ENCODE assay signal across 9 mouse cellular contexts in genomic region chr8:80870535-80871204, GRCm38 (mm10). TPM values are rescaled to one million over a fixed set of nuclear protein-coding genes. Genes with fewer than 3 reads are reported as not detected.
DNase-seq lines count a peak whose midpoint lies in the region; ATAC-seq and TF ChIP-seq lines count a peak whose summit lies in the region.
"Had no signal": no experiment of that assay in that cellular context is flagged by ENCODE, and none has a peak within 500 bp of the region (broad histone marks: within the 10 kb centered on the region; RNA-seq: fewer than 3 reads in every experiment).

No protein-coding gene starts in this region.

- WGBS in kidney, embryonic 14.5 days, result 54% methylated on average over 9 of the region's 9 CpGs
- 72% methylated on average over 9 of the region's 9 CpGs for WGBS in embryonic facial prominence, embryonic 10.5 days
- 75% methylated on average over 9 of the region's 9 CpGs for WGBS in forebrain, postnatal 0 days
- WGBS in liver, embryonic 16.5 days (ENCODE audit: insufficient replicate concordance), result 50% methylated on average over 9 of the region's 9 CpGs

- H3K27ac ChIP-seq in kidney, embryonic 14.5 days (ENCODE audit: low read depth, low read length), result peak overlapping the region; percentile 5
- H3K27ac ChIP-seq in embryonic facial prominence, embryonic 10.5 days (replicated peaks), result peak overlapping the region; percentile 60
- peak overlapping the region; percentile 62 for H3K27ac ChIP-seq in forebrain, postnatal 0 days (ENCODE audit: low read depth, low read length)
- peak overlapping the region; percentile 40 for H3K27ac ChIP-seq in liver, embryonic 16.5 days (ENCODE audit: low read length)

- TF ChIP-seq CTCF in forebrain, postnatal 0 days (IDR thresholded peaks at IDR 0.05; ENCODE audit: low read depth), result no peak

- H3K9me3 ChIP-seq in kidney, embryonic 14.5 days (ENCODE audit: control insufficient read depth, low read length), result no peaks in the 10 kb centered on the region
- no peaks in the 10 kb centered on the region for H3K9me3 ChIP-seq in embryonic facial prominence, embryonic 10.5 days
- no peaks in the 10 kb centered on the region for H3K9me3 ChIP-seq in forebrain, postnatal 0 days (ENCODE audit: low read length)
- no peaks in the 10 kb centered on the region for H3K9me3 ChIP-seq in liver, embryonic 16.5 days (replicated peaks; ENCODE audit: control insufficient read depth, low read length)

- DNase-seq in kidney, postnatal 4 days, result no peak
- DNase-seq in embryonic facial prominence, embryonic 10.5 days (ENCODE audit: low spot score), result no peak
- DNase-seq in forebrain, postnatal 0 days, result no peak
- no peak for DNase-seq in thymus, postnatal 36 days
- no peak for DNase-seq in cerebellum, adult 11 months
- no peak for DNase-seq in ovary, postnatal 14 days (ENCODE audit: low spot score)
- DNase-seq: gastrocnemius, postnatal 10 days had no signal

- no peak overlapping the region for H3K4me2 ChIP-seq in kidney, embryonic 14.5 days (replicated peaks; ENCODE audit: low read depth, low read length)
- no peak overlapping the region for H3K4me2 ChIP-seq in forebrain, postnatal 0 days (ENCODE audit: low read depth)
- H3K4me2 ChIP-seq in liver, embryonic 16.5 days (ENCODE audit: low read depth, low read length), result no peak overlapping the region

- H3K9ac ChIP-seq in kidney, embryonic 14.5 days (ENCODE audit: low read depth, low read length), result no peak overlapping the region
- H3K9ac ChIP-seq in forebrain, postnatal 0 days, result no peak overlapping the region
- H3K9ac ChIP-seq in liver, embryonic 16.5 days (ENCODE audit: low read depth, low read length), result peak overlapping the region; percentile 14; the same call in 1 of the 2 replicates

- H3K4me1 ChIP-seq in kidney, embryonic 14.5 days (ENCODE audit: control insufficient read depth, insufficient read depth, low read length), result peaks cover 27% of the 10 kb centered on the region
- H3K4me1 ChIP-seq in embryonic facial prominence, embryonic 10.5 days, result peaks cover 55% of the 10 kb centered on the region
- peaks cover 4% of the 10 kb centered on the region; the same call in 1 of the 2 replicates for H3K4me1 ChIP-seq in forebrain, postnatal 0 days (ENCODE audit: insufficient read depth)
- peaks cover 54% of the 10 kb centered on the region for H3K4me1 ChIP-seq in liver, embryonic 16.5 days (ENCODE audit: control insufficient read depth, low read depth, low read length)

- H3K36me3 ChIP-seq in kidney, embryonic 14.5 days (ENCODE audit: control insufficient read depth, insufficient read depth, low read length), result no peaks in the 10 kb centered on the region
- H3K36me3 ChIP-seq in embryonic facial prominence, embryonic 10.5 days (replicated peaks), result 0 out of 2 replicates have a peak, but pooled peaks cover 5% of the 10 kb centered on the region
- no peaks in the 10 kb centered on the region for H3K36me3 ChIP-seq in forebrain, postnatal 0 days (ENCODE audit: insufficient read depth)
- H3K36me3 ChIP-seq in liver, embryonic 16.5 days (ENCODE audit: control insufficient read depth, insufficient read depth), result no peaks in the 10 kb centered on the region

- ATAC-seq in kidney, embryonic 14.5 days (ENCODE audit: low FRiP score, low TSS enrichment), result peak; percentile 78
- peak; percentile 19; the same call in 1 of the 2 replicates for ATAC-seq in forebrain, postnatal 0 days
- peak; percentile 24; the same call in 1 of the 2 replicates for ATAC-seq in liver, embryonic 16.5 days (ENCODE audit: low read depth)

- no peak overlapping the region for H3K4me3 ChIP-seq in kidney, embryonic 14.5 days (ENCODE audit: low read length)
- no peak overlapping the region for H3K4me3 ChIP-seq in embryonic facial prominence, embryonic 10.5 days
- H3K4me3 ChIP-seq in forebrain, postnatal 0 days (ENCODE audit: low read depth, low read length), result no peak overlapping the region
- H3K4me3 ChIP-seq in liver, embryonic 16.5 days (ENCODE audit: low read depth, low read length), result no peak overlapping the region

- no peaks in the 10 kb centered on the region for H3K27me3 ChIP-seq in kidney, embryonic 14.5 days (ENCODE audit: control insufficient read depth, insufficient read depth, low read length)
- no peaks in the 10 kb centered on the region for H3K27me3 ChIP-seq in embryonic facial prominence, embryonic 10.5 days (replicated peaks; ENCODE audit: low read depth, poor library complexity, severe bottlenecking)
- H3K27me3 ChIP-seq in forebrain, postnatal 0 days (ENCODE audit: insufficient read depth, low read length), result no peaks in the 10 kb centered on the region
- H3K27me3 ChIP-seq in liver, embryonic 16.5 days (ENCODE audit: control insufficient read depth, insufficient read depth, low read depth, low read length), result no peaks in the 10 kb centered on the region

RNA-seq across cellular contexts. Expression of gene Gab1, which starts 9.6 kb away (rescaled TPM):
- polyA plus RNA-seq in kidney, embryonic 14.5 days (2014; fragmentation: Nextera tagmentation; extraction: Ambion mirVana), result 13.1 and 26.5 TPM in 2 replicates
- 14.5 and 15.0 TPM in 2 replicates for polyA plus RNA-seq in embryonic facial prominence, embryonic 10.5 days (2016; fragmentation: Nextera tagmentation; extraction: Ambion mirVana)
- 10.7 and 15.7 TPM in 2 replicates for total RNA-seq in forebrain, postnatal 0 days (2014; rRNA removed)
- polyA plus RNA-seq in forebrain, postnatal 0 days (2015; fragmentation: Nextera tagmentation; extraction: Ambion mirVana), result 7.5 and 9.8 TPM in 2 replicates
- polyA plus RNA-seq in liver, embryonic 16.5 days (2015; fragmentation: Nextera tagmentation; extraction: Ambion mirVana), result 6.1 and 7.2 TPM in 2 replicates

Comparison
In these comparisons a context has a peak if more than half of its experiments do, and no peak if none do; other contexts are left out.
1. ATAC-seq: peak in every context shown above with its lines; median percentile 78 in kidney, embryonic 14.5 days; 24 in liver, embryonic 16.5 days; 19 in forebrain, postnatal 0 days.
2. H3K27ac ChIP-seq: peak in every context shown above with its lines; median percentile 62 in forebrain, postnatal 0 days; 60 in embryonic facial prominence, embryonic 10.5 days; 40 in liver, embryonic 16.5 days; 5 in kidney, embryonic 14.5 days.